Mouse (Mus musculus): ENCODE measurements around the gene N4bp1.
A peak's percentile ranks its signal among the peaks of the same experiment; 100 is the strongest.

N4bp1 gene

DNA sequence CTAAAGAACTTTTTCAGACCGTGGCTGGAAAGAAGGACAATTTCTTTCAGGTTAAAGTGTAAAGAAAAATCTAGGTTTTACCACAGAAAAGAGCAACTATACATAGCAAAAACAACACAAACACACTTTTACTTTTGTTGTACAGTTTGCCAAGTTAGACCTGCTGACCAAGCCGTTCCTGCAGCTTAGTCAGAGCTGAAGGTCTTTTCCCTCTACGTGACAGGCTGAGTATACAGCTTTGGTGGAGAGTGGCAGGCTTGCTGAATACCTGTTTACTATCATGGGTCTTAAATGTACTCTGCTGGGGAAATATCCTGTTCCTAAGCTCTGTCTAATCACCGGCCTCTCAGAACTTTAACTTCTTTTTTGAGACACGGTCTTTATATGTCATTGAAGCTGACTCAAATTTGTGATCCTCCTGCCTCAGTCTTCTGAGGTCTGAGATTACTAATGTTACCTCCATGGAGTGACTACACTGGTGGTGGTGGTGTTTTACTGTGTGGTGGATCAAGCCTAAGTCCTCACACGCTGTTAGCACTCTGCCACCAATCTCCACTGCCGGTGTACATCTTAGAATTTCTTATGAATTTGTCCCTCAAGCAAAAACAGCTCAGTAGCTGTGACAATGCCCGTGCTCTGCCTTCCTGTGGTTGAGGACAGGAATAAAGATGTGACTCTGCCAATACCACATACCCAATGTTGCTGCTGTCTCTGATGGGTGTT lies 31.6 kb downstream of the N4bp1 start:
- DNase-seq, result no peak

DNA sequence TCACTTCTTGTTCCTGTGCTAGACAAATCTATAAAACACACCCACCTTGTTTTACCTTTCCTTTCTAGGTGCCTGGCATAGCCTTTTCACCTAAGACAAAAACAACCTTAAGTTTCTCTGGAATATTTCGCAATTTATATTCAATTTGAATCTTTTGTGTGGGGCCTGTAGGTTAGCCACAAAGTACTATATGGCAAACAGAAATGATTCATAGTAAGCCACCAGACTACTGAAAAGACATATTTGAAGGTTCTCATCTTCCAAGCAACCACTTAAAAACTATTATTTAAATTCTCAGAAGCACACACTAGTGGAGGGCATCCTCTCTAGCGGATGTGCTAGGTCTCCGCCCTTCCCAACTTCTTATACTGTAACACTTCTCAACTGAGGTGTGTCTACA lies 32.6 kb downstream of the N4bp1 start:
- DNase-seq, result no peak

- DNase-seq, result no peak
Measured at GRCm38 (mm10) chr8:86848876-86849275, 36.2 kb downstream of the N4bp1 start.

DNA sequence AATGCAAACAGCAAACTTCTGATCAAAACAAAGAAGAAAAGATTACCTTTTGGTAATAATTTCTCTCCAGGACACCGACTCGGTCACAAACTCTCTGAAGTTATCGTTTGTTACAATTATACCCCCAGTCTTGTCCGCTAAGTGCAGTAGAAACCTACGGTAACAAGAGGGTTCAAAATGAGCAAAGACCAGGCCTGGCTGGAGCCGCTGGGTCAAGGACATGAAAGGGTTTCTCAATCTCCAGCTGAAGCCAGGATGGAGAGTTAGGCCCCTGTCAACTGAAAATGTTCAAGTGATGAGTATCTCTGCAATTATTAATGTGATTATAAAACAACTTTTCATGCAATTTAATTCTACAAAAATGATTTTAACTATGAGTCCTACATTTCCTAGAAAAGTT lies 36.7 kb downstream of the N4bp1 start:
- no peak for DNase-seq

- no peak for DNase-seq
Measured at GRCm38 (mm10) chr8:86847091-86847490, 38.0 kb downstream of the N4bp1 start.

- no peak for DNase-seq
Measured at GRCm38 (mm10) chr8:86845875-86846274, 39.2 kb downstream of the N4bp1 start.

DNA sequence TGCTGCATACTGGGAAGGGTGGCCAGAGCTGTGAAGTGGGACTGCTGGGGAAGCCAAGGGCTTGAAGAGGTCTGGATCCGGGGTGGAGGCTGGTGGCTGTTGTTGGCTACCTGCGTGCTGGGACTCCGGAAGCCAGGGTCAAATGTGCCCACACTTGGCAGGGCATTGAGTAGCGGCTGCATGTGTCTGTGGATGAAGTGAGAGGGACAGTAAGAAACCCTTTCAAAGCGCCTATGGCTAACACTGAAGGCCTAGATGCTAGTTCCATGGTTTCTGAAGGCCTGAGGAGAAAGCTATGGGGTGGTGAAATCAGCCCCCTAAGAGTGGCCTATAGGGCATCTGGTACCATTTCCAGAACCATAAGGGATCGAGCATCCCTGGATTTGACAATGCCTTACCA lies 40.2 kb downstream of the N4bp1 start:
- no peak for DNase-seq

DNA sequence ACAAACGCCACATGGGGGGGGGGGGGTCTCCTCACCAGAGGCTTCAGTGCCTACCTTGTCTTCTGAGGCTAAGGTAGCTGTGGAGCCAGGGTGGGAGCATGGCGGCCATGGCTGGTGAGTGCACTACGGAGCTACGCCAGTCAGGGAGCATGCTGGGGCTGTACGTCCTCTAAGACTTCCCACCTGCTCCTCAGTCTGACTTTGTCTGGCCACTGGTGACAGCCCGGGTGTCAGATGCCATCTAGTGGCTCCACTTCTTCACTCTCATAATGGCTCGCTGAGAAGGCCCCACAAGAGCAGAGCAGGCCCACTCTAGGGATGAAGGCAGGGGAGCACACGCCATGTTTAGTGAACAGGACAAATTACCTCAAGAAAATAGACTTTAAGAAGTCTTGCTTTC lies 41.2 kb downstream of the N4bp1 start:
- peak; percentile 51 for DNase-seq

DNA sequence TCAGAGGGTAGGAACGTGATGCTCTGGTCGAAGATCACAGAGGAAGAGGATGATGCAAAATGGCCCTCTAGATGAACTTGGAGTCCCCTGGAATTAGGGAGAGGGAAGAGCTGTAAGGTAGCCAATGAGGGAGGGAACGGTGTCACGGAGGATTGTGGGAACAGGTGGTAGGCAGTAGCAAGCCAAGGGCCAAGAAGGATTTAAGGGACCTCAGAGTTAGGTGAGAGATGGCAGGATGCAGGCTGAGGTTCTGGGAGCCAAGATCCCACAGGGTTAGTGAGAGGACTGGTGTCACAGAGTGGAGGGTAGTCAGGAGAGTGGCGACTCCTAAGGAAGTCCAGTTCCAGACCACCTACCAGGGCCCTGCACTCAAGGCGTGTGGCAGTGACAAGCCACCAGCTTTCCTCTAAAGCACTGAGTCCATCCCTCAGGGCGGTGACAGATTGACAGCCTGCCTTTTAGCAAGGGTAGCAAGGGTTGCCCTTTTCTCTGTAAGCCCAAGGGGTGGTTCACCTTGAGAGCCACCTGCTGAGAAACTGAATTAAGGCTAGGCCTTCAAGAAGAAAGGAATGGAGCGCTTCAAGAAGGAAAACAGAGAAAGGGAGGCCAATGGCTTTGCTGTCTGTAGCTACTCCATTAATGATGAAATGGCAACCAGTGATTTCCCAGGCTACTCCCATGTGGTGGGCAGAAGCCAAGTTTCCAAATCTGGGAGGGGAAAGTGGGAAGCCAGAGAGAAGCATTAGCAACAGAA lies 43.3 kb downstream of the N4bp1 start:
- no peak for DNase-seq

GRCm38 (mm10) chr8:86840120-86840693 lies 44.9 kb downstream of the N4bp1 start:
- no peak for DNase-seq

GRCm38 (mm10) chr8:86838707-86839438 lies 46.2 kb downstream of the N4bp1 start:
- DNase-seq, result no peak

GRCm38 (mm10) chr8:86837234-86837633 lies 47.8 kb downstream of the N4bp1 start:
- no peak for DNase-seq

DNA sequence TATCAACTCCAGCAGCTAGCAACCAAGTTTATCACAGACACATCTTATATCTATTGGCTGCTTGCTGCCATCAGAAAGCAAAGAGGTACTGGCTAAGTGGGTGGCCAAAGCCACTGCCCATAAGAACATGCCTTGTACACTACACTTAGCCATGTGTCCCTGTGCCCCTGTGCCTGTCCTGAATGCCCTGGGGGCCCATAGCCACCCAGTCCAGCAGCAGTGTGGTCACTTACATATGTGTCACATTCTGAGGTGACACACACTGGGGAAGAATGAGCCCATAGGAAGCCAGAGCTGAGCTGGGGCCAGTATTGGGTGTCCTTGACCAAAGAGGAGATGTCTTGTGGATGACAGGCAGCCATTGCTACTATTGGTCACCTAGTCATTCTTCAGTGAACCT lies 49.2 kb downstream of the N4bp1 start:
- no peak for DNase-seq

DNA sequence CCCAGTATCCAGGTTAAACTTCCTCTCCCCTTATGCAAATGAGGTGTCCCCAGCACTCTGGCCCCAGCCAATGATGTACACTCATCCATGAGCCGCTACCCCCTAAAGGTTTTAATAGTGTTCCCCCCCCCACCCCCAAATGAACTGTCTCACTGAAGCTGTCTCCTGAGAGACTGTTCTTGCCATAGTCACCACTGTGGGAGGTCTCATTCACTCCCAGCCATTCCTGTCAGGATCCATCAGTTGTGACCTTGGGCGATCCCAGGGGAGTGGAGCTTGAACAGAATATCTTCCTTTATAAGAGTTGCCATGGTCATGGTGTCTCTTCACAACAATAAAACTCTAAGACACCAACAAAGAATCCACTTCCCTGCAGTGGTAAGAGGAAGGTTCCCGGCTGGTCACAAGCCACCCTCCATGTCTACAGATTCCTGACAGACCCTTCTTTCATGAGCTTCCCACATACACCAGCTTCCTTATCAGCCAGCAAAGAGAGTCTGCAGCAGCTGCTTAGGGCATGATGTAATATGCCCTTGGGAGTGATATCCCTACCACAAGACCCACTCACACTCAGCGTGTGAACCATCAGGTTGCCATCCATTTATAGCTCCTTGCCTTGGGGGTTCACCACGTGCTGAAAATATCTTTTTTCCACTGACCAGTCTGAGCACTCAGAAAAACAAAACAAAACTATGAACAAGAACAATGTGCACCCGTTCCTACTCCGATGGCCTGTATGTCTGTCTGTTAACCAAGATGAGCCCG lies 50.4 kb downstream of the N4bp1 start:
- no peak for DNase-seq

DNA sequence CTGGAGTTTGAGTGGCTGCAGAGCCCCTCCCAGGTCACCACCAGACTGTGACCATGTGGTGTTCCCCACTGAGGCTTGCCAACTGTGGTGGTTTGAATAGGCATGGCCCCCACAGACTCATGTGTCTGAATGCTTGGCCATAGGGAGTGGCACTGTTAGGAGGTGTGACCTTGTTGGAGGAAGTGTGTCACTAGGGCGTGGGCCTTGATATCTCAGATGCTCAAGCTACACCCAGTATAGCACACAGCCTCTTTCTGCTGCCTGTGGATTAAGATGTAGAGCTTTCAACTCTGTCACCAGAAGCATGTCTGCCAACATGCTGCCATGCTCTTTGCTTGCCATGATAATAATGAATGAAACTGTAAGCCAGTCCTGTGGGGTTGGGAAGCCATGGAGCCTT lies 51.1 kb downstream of the N4bp1 start:
- no peak for DNase-seq

DNA sequence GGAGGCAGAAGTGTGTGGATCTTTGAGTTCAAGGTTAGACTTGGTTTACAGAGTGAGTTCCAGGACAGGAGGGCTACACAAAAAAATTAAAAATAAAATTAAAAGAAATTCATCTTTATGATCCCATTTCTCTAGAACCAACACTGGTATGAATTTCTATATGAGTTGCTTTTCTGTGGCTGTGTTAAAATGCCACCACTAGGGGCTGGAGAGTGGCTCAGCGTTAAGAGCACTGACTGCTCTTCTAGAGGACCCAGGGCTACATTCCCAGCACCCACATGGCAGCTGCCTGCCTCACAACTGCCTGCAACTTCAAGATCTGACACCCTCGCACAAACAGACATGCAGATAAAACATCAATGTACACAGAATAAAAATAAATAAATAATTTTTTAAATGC lies 56.1 kb downstream of the N4bp1 start:
- DNase-seq, result no peak

DNA sequence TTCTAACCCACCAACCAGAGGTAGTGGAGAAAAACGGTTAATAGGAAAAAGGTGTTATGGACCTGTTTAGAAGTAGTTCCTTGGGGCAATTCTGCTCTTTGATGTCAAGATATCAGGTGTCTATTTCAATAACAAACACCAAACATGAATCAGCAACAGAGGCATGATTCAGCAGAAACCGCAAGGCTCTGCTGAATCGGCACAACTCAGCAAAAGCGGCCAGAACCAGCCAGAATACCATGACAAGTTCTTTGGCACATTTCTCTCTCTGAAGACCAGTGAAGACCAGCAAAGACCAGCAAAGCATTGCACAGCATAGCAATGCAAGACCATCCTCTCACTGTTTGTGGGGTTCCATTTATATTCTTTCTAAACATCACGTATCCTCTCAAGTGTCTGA lies 57.9 kb downstream of the N4bp1 start:
- no peak for DNase-seq

DNA sequence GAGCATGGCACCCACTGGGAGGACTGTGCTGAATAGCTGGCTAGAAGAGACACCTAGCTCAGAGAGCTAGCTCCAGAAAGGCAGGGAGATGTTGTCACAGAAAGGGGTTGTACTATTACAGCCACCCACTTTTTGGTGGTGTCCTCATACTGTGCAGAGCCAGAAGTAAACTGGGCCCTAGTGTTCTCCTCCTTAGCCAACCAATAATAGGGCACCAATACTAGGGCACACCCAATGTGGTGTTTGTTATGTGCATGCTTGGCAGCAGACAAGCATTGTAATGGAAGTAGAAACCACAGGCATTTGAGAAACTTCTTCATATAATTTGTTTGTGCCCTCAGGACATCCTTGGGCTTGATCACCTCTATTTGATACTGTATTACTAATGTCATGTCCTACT lies 58.5 kb downstream of the N4bp1 start:
- DNase-seq, result no peak

DNA sequence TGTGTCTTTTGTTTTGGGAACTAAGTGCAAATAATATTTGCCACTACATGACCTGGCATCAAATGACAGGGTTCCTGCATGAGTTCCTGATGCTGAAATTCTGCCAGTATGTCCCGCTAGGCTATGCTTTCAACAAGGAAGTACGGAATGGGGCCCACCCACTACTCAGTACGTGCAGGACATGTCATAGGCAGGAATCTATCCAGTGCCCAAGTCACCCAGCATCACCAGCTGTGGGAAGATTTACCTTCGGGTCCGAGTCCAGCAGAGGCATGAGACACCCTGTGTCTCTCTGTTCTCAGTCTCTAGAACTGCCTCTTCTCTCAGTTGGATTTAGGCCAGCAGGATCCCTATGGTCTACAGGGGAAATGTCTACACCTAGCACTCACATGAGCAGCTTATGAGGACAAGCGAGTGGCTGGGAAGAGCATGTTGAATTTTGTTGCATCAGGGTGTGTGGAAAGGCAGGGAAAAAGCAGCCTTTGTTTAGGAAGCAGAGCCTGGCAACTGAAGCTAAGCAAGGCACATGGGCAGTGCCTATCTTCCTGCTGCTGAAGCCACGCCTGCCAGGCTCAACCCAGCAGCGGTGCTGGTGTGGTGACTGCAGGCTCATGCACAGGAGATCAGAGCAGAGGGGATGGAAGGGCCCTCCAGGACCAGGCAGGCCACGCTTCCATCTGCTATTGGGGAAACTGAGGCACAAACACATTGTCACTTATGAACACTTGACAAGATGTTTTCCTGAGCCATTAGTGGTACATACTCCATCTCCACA lies 59.2 kb downstream of the N4bp1 start:
- DNase-seq, result no peak

- no peak for DNase-seq
Measured at GRCm38 (mm10) chr8:86824735-86825134, 60.3 kb downstream of the N4bp1 start.

GRCm38 (mm10) chr8:86820756-86821201 lies 64.3 kb downstream of the N4bp1 start:
- no peak for DNase-seq

GRCm38 (mm10) chr8:86820186-86820755 lies 64.8 kb downstream of the N4bp1 start:
- no peak for DNase-seq

Data from cerebellum, adult 9-10 months (tissue).